Mouse (Mus musculus): ENCODE results near the gene Slc25a42.
"Not testable (repeated sequence)": the region's sequence is repeated elsewhere in the genome, so short reads cannot be mapped to it uniquely, and the experiment has no call there.

Slc25a42 gene

DNA sequence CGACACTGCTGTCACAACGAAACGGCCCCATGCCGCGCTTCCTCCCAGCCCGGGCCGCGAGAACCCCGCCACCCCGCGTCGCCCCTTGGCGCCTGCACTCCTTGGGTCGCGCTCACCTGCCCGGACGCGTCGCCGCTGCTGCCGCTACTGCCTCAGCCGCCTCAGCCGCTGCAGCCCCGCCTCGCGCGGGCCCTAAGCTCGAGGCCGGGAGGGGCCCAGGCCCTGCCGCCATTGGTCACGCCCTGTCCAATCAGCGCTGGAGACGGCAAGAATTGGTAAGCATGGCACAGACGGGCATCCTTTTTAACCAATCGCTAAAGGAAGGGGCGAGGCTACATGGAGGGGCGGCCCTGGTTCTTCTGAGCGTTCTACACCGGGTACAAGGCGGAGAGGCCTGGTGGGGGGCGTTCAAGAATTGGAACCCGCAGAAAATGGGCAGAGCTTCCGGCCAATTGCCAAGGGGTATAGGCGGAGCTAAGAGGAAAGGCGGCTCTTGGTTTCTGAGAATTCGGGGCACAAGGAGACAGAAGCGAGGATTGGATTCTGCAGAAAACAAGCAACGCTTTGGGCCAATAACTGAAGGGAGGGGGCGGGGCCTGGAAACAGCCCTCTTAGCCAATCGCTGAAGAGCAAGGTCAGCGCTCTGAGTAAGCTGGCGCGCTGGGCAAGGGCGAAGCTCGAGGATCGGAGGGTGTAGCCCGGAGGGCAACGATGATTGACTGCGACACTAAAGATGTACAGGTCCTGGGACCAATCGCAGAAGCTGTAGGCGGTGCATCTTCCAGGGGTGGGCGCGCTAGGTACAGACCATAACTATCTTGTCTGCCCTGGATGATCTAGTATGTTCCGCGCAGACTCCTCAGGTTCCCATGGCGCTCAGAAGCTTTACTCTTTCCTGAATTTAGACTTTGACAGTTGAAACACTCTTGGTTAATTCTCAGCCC is at the start of gene Slc25a42:
Slc25a42 (minus strand) TSS at position 194 of the 944 bp plus-strand sequence.
- peak; percentile 100 for DNase-seq (ENCODE audit: inconsistent ontology term)

DNA sequence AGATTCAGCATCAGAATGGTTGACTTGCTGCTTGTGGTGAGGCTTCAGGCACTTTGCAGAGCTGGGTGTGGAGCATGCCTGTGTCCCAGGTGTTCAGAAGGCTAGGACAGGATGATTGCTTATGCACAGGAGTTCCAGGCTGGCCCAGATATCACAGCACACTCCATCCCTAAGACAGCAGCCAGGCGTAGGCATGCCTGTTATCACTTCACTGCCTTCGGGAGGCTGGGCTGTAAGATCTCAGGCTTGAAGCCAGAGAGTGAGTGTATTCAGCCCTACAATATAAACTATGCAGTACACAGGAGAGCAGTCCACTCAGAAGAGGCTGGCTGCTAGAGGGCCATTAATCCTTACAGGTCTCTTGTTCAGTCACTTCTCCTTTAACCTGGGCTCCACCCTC is 46.9 kb upstream of the Slc25a42 start:
- no peak for DNase-seq (ENCODE audit: inconsistent ontology term)

DNA sequence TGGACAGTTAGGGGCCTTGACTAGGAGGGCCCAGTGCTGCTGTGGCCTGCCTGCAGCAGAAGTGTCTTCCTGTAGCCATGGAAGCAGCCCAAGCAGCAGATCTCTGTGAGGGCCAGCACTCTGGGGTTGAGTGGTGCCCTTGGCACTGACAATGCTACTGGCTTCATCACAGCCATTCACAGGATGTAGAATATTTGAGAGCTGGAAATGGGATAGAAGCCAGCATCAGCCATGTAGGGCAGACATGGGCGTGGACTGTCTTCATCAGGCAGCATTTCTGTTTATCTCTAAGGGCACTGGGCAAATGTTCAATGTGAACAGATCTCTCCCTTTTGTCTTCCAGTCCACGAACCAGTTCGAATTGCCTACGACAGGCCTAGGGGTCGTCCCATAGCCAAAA is 46.5 kb upstream of the Slc25a42 start:
- DNase-seq (ENCODE audit: inconsistent ontology term): peak; percentile 66

DNA sequence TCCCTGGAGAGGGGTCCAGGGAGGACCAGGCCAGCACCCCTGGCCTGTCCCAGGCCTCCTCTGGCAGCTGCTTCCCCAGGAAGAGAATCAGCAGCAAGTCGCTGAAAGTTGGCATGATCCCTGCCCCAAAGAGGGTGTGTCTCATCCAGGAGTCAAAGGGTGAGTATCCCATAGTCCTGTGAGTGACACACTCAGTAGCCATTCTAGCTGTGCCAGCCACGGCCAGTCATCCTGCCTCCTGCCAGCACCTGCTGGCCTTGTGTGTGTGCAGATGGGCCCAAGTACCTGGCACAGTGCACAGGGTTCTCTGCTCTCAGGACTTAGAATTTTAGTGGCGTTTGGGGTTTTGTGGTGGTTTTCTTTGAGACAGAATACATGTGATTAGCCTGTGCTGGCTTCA is 45.4 kb upstream of the Slc25a42 start:
- no peak for DNase-seq (ENCODE audit: inconsistent ontology term)

DNA sequence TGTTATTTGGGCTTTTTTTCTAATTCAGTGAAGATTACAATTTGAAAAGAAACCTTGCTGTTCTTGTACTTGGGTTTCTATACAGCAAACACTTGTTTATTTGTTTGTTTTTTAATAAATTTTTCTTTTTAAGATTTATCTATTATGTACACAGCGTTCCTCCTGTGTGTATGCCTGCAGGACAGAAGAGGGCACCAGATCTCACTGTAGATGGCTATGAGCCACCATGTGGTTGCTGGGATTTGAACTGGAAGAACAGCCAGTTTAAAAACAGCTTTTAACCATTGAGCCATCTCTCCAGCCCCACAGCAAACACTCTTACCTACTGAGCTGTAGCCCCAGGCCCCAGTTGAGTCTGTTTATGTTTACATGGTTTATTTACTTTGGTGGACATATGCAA is 42.5 kb upstream of the Slc25a42 start:
- no peak for DNase-seq (ENCODE audit: inconsistent ontology term)

DNA sequence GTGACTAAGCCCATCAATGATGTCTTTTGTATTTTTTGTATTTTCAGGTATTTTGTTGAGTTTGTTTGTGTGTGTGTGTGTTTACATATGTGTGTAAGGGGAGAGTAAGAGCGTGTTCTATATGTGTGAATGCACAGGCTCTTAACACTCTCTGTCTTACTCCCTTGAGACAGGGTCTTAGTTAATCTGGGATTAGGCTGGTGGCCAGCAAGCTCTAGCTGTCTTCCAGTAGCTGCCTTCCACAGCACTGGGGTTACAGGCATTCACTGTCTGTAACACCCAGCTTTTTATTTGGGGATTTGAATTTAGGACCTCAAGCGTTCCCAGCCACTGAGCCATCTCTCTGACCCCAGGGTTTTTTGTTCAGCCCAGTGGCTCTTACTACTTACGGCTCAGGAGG is 35.7 kb upstream of the Slc25a42 start:
- DNase-seq (ENCODE audit: inconsistent ontology term): no peak

DNA sequence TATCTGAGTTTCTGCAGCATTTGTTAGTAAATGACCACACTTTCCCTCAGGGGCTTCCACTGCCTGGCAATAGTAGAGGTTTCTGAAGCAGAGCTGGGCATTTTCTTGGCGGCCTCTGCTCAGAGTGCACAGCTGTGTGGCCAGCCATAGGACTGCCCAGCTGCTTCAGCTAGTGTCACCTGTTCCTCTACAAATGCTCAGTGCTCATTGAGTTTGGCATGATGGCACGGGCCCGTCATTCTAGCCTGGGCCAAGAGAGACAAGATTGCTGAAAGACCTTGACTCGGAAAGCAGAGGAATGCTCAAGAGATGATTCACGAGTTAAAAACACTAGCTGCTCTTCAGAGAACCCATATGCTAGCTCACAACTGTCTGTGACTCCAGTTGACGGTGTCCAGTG is 34.5 kb upstream of the Slc25a42 start:
- no peak for DNase-seq (ENCODE audit: inconsistent ontology term)

DNA sequence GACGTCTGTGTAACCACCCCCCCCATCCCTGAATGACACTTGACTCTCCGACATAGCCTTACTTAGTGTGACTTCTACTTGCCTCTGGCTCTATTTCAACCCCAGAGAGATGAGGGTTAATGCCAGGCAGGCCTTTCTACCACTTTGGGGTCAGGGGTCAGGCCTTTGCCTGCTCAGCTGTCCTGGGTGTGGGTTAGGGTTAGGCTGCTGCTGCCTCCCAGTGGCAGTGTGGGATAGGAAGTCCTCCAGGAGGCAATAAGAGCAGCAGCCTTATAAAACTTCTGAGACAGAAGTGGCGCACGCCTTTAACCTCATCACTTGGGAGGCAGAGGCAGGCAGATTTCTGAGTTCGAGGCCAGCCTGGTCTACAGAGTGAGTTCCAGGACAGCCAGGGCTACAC is 28.5 kb upstream of the Slc25a42 start:
- no peak for DNase-seq (ENCODE audit: inconsistent ontology term)

DNA sequence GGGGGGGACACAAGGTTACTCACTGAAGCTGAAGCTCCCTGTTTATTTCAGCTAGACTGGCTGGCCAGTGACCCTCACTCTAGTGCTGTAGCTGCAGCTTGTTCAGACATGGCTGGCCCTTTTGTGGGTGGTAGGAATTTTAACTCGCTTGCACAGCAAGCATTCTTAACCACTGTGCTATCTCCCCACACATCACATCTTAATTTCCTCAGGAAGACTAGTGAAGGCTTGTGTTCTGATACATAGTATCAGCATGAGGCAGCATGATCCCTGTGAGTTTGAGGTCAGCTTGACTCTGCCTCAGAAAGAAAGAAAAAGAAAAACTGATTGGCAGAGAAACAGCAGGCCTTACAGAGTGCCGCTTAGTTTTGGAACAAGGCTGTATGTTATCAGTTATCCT is 25.7 kb upstream of the Slc25a42 start:
- peak; percentile 44 for DNase-seq (ENCODE audit: inconsistent ontology term)

DNA sequence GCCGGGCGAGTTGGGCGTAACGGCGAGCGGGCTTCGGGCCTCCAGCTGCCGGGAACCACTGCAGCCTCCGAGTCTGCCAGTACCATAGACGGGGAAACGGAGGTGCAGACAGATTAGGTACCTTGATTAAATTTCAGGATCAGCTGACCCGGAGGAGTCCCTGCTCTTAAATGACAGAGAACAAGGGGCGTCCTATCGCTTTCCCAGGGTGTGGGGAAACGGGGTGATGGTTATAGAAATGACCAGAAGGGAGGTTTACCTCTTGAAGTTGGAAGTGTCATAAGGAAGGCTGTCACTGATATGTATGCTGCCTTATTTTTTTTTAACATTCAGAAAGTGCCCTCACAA is 22.6 kb upstream of the Slc25a42 start:
- no peak for DNase-seq (ENCODE audit: inconsistent ontology term)

DNA sequence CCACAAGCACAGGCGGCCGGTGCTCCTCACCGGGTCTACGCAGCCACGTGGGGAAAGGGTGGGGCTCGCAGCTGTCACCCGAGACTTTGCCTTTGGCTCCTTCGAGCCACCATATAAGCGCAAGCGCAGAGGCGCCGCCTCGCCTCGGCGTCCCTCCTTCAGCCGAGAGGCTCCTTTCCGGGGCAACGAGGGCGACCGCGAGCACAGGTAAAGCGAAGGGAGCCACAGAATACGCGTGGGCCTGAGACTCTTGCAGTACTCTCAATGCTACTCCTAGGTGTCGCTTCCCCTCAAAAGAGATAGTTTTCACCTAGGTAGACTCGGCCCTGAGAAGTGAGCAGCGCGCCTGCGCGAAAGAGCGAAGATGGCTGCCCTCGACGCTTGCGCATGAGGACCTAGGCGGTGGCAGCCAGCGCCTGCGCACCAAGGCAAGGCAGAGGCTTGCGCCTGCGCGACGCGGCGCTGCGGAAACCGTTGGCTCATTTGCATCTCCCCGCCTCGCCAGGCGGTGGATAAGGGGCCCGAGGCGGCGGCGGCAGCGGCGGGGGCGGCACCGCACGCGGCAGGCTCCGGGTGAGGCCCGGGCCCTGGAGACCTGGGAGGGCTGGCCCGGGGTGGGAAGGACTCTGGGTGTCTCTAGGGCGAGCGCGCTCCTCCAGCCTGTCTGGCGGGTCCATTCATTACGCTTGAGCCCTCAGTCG is 22.1 kb upstream of the Slc25a42 start, which contains the start of the genes Sugp2 and Armc6:
Sugp2 (plus strand) TSS at position 147 of the 701 bp plus-strand sequence.
Armc6 (minus strand) TSS at position 387 of the 701 bp plus-strand sequence.
- peak; percentile 97 for DNase-seq (ENCODE audit: inconsistent ontology term)

DNA sequence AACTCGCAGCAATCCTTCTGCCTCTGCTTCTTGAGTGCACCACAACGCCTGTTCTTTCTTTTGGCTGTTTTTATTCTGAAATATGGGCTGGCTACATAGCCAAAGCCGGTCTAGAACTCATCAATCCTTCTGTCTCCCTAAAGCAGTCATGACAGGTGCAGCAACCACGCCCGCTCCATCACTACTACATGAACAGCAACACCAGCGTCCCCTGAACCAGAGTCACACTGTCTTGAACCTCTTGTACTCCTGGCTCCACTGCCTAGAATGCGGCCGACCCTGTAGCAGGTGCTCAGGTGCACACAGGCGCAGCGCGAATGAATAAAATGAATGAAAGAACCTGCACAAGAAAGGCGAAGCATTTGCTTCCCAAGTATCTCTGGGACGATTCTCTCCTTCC is 21.5 kb upstream of the Slc25a42 start:
- DNase-seq (ENCODE audit: inconsistent ontology term): no peak

DNA sequence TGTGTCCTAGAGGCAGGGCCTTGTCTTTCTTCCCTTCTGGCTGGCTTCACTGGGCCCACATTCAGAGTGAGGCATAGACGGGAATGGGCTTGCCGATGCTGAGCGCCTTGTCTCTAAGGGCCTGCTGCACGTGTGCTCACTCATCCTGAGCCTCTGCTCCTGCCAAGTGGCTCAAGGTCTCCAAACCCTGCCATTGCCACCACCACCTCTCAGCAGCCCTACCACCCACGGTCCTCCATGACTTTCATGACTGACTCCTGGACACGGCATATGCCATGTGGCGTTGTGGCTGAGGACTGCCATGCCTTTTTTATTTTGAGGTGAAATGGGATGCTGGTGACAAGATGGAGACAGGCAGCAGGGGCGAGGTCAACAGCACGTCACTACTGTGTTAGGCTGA is 18.7 kb upstream of the Slc25a42 start:
- no peak for DNase-seq (ENCODE audit: inconsistent ontology term)

DNA sequence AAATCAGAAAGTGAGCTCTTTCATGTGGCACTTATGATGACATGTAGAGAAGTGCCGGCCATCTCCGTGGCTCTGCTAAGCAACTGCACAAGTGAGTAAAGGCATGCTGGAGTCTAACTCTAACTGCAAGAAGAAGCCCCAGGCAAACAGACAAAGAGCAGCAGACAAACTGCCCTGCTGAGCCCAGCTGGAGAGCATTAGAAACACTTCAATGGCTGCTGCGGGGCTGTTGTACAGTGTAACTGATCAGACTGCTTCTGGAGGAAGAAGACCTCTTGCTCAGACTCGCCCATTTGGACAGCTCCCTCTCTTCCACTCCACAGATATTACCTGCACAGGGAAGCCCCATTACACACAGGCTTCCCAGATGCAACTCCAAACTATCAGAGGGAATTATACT is 15.9 kb upstream of the Slc25a42 start:
- peak; percentile 67 for DNase-seq (ENCODE audit: inconsistent ontology term)

DNA sequence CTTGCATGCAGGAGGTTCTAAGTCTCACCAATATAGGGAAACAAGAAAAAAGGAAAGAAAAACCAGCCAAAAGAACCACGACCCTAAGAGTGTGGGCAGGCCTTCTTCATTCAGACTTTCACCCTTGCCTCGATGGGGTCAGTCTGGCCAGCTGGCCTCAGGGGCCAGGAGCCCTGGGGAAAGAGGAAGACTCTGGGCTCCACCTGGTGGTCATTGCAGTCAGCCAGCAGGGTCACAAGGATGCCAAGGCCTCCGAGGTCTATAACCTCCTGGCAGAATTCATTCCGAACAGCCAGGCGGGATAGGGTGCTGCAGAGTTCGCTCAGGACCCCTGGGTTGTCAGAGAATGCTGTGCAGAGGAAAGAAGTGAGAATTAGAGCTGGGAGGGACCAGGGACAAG is 11.2 kb upstream of the Slc25a42 start:
- DNase-seq (ENCODE audit: inconsistent ontology term): peak; percentile 43

DNA sequence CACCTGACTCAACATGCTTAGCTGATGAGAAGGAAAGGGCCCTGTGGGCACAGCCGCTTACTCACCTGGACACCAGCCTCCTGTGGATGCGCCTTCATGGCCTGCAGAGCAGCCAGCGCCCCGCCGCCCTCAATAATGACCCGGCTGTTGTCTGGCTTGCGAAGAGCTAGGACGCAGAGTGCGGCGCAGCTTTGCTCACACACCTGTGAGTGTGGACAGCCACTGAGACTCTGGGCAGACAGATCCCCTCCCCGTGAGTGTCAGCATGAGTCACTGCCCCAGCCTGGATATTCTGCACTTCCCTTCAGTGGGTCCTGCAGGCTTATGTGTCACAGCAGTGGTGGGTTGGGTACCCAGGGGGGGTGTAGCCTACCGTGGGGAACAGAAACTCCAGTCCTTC is 9.9 kb upstream of the Slc25a42 start:
- no peak for DNase-seq (ENCODE audit: inconsistent ontology term)

DNA sequence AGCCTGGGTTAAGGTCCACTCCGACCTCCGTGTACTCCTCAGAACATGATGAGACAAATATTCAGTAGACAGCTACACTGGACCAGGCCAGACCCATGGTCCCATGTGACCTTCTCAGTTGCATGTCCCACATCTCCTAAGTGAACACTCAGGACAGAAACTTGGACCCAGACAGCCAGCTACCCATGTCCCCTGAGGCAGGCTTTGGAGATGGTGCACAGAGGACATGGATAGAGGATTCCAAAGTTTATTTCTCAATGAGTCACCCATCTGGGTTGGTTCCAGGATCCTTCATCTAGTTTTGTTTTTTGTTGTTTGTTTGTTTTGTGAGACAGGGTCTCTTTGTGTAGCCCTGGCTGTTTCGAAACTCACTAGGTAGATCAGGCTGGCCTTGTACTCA is 8.8 kb upstream of the Slc25a42 start:
- no peak for DNase-seq (ENCODE audit: inconsistent ontology term)

DNA sequence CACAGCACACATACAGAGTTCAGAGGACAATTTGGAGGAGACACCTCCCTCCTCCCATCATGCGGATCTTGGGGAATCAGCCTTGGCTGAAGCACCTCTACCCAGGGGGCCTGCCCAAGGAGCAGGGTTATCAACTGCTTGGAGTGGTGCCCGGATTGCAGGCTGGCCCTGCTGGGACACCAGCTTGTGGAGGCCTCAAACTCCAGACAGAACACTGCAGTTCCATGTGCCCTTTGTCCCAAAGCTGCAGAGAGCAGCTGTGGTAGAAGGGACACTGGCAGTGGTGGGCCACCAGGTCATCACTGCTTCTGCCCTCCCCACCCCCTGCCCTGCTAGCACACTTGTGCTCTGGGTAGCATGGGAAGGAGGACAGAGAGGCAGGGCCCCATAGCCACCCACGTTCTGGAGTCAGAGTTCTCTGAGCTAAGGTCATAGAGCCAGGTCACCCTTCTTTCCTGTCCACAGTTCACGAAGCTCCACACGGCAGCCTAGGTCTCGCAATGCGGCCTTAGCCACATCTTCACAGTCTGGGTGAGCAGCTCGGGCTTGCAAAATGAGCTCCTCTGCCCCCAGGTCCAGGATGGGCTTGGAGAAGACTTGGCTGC is 8.2 kb upstream of the Slc25a42 start:
- no peak for DNase-seq (ENCODE audit: inconsistent ontology term)

DNA sequence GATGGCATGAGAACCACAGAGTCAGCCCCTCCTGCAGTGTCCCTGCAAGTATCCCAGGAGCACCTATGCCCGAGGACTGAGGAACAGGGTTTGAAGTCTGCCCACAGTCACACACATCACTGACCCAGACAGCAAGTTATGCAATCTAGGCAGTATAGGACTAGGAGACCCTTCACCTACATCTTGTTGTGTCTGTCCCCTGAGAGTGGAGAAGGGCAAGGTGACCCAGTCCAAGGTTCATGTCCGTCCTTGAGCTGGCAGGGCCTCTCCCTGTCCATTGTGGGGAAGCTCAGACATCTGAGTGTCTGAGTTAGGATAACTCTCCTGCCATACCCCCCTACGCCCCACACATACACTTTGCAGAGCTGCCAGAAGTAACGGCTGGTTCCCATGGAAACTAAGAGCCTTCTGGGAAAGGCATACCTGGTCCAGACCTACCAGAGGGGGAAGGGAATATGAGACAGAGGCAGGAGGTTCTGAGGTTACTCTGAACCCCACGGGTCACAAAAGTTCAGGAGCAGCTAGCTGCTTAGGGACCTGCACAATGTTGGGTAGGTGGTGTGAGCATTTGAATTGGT is 7.1 kb upstream of the Slc25a42 start:
- no peak for DNase-seq (ENCODE audit: inconsistent ontology term)

DNA sequence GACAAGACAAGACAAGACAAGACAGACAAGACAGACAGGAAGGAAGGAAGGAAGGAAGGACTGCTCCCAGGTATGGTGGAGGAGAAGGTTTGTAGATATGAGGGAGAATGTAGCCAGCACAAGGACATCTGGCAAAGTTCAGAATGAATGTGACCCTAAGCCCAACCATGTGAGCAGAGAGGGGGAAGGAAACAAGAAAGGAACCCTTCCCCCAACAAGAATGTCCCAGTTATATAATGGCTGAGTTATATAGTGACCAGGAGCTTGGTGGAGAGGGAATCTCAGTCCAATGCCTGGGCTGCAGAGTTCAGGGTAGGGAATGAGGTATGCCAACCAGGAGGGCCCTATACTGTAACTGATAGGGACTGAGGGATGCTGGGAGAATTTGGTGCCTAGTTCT is 5.3 kb upstream of the Slc25a42 start:
- no peak for DNase-seq (ENCODE audit: inconsistent ontology term)

DNA sequence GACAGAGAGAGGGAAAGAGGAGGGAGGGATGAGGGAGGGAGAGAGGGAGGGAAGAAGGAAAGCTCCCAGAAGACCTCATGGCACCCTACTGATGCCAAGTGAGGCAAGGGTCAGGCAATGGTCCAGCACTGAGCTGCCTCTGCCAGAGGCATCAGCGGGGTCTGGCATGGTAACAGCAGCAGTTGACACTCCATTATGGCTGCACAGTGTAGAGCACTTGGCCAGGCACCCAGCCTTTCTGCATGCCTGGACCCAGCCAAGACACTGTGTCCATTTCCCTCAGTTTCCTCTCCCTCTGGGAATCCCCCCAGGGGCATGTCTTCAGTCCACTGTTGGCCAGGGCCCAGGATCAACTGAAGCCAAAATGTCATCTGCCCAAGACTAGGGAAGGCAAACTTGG is 4.5 kb upstream of the Slc25a42 start:
- peak; percentile 81 for DNase-seq (ENCODE audit: inconsistent ontology term)

DNA sequence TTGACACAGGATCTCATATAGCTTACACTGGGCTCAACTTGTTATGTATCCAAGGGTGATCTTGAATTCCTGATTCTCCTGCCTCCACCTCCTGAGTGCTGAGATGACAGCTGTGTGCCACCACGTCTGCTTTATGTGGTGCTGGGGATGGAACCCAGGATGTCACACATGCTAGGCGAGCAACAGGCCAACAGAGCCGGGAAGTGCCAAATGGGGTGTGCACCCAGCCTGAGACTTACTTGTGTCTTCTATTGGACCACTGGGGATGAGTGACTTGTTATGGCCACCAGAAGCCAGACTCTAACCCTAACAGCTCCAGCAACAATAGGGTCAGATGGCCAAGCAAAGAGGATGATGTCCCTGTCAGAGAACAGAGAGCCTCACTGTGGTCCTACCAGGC is 4.1 kb upstream of the Slc25a42 start:
- not testable (repeated sequence) for DNase-seq (ENCODE audit: inconsistent ontology term)

All from Muller cell, postnatal 12 days (primary cell).